Mouse (Mus musculus) heart, postnatal 0 days (tissue): ENCODE results near the gene Shroom2. TPM values are rescaled to one million over a fixed set of nuclear protein-coding genes. Genes with fewer than 3 reads are reported as not detected.
A peak's percentile ranks its signal among the peaks of the same experiment; 100 is the strongest.
"Not testable (repeated sequence)": the region's sequence is repeated elsewhere in the genome, so short reads cannot be mapped to it uniquely, and the experiment has no call there.

Experiments
- ATAC-seq: fragments of 200-750 bp; cut with Nextera tagmentation; 2 replicates; pipeline ENCODE4 v1.8.0; 2017; ENCODE audit warnings: low read depth, moderate number of reproducible peaks, moderate library complexity; ENCODE audit not compliant: insufficient read depth
- DNase-seq: peaks from one replicate; pipeline ENCODE4 v3.0.0-alpha.2; 2016; ENCODE audit warnings: low spot score
- H3K27ac ChIP-seq: fragments of 300-500 bp; sonication (generic); 2 replicates; pipeline ENCODE4 v1.5.1; 2014; ENCODE audit warnings: low read depth, mild to moderate bottlenecking
- H3K27me3 ChIP-seq: fragments of 300-500 bp; sonication (generic); 2 replicates; pipeline ENCODE4 v1.6.1; 2014; ENCODE audit warnings: low read length, mixed read lengths; ENCODE audit not compliant: control insufficient read depth, insufficient read depth
- H3K36me3 ChIP-seq: fragments of 300-500 bp; sonication (generic); replicated peaks from 2 replicates; pipeline ENCODE4 v1.6.1; 2014; ENCODE audit warnings: low read length, mixed read lengths; ENCODE audit not compliant: control insufficient read depth, insufficient read depth
- H3K4me1 ChIP-seq: fragments of 300-500 bp; sonication (generic); 2 replicates; pipeline ENCODE4 v1.6.1; 2014; ENCODE audit warnings: antibody characterized with exemption; ENCODE audit not compliant: control insufficient read depth, insufficient read depth
- H3K4me2 ChIP-seq: fragments of 300-500 bp; sonication (generic); 2 replicates; pipeline ENCODE4 v1.6.1; 2014; ENCODE audit warnings: low read depth, mild to moderate bottlenecking, low read length, moderate library complexity
- H3K4me3 ChIP-seq: fragments of 300-500 bp; sonication (generic); 2 replicates; pipeline ENCODE4 v1.5.1; 2014; ENCODE audit warnings: low read depth, low read length
- H3K9ac ChIP-seq: fragments of 300-500 bp; sonication (generic); replicated peaks from 2 replicates; pipeline ENCODE4 v1.6.1; 2014; ENCODE audit warnings: low read depth, low read length, mixed read lengths
- H3K9me3 ChIP-seq: fragments of 300-500 bp; sonication (generic); replicated peaks from 2 replicates; pipeline ENCODE4 v1.6.1; 2016; ENCODE audit warnings: low read length; ENCODE audit not compliant: control insufficient read depth
- CTCF ChIP-seq: IDR thresholded peaks from 2 replicates; pipeline ENCODE4 v1.5.1; 2016; ENCODE audit warnings: antibody characterized with exemption, control low read depth, low read depth
- EP300 ChIP-seq: IDR thresholded peaks from 2 replicates; pipeline ENCODE4 v1.6.1; 2016; ENCODE audit warnings: antibody characterized with exemption, low read depth
- WGBS: fragments of 180-500 bp; shearing (Covaris S2); extraction: QIAGEN DNeasy Blood & Tissue Kit; methylation state at CpG from one replicate; pipeline ENCODE4 v1.1.7; 2014; 5-methylcytosine and 5-hydroxymethylcytosine counted together
- polyA plus RNA-seq: library from polyadenylated mRNA; unstranded; fragments of >200 nt; fragmentation: Nextera tagmentation; extraction: Ambion mirVana; gene quantifications from 2 replicates; pipeline ENCODE4 v1.2.1, GENCODE M21; 2015
- total RNA-seq: library from RNA; depleted of rRNA; stranded (reverse); fragments of >200 nt; gene quantifications from 2 replicates; pipeline ENCODE4 v1.2.3, GENCODE M21; 2014; ENCODE audit warnings: low replicate concordance

The Shroom2 gene
- total and polyA plus RNA-seq, 2 experiments from 2014 or later = 2.0 to 13.5 TPM

- no peak overlapping the region for H3K4me3 ChIP-seq
- no peak overlapping the region for H3K9ac ChIP-seq
- no peaks in the 10 kb centered on the region for H3K9me3 ChIP-seq
- DNase-seq (no peak), ATAC-seq (no peak)
- H3K4me2 ChIP-seq = no peak overlapping the region
- no peaks in the 10 kb centered on the region for H3K27me3 ChIP-seq
- TF ChIP-seq EP300 = no peak
- TF ChIP-seq CTCF = no peak
- H3K4me1 ChIP-seq = no peaks in the 10 kb centered on the region; the same call in 1 of the 2 replicates
- no peak overlapping the region for H3K27ac ChIP-seq
- H3K36me3 ChIP-seq = no peaks in the 10 kb centered on the region
Observed at GRCm38 (mm10) chrX:152735283-152735682, 34.0 kb downstream of the Shroom2 start.

DNA sequence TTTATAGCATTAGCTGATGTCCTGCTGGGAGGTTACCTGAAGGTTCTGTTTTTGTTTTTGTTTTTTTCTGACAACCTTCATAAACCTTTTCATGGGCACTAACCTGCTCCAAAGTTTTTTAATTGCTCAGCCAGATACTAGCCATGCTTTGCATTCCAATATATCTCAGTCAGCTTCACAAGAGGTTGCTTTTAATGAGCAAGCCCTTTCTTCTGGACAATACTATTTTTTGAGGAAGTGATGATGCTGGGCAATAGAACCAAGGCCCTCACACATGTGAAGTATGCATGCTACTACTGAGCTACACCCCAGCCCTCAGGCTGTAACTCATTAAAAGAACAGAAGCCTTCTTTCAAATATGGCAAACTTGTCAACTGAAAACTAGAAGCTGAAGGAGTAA lies 52.6 kb downstream of the Shroom2 start:
- no peak overlapping the region for H3K27ac ChIP-seq
- H3K9ac ChIP-seq = no peak overlapping the region
- H3K9me3 ChIP-seq = no peaks in the 10 kb centered on the region
- H3K4me1 ChIP-seq = no peaks in the 10 kb centered on the region
- no peak overlapping the region for H3K4me3 ChIP-seq
- no peak for TF ChIP-seq EP300
- TF ChIP-seq CTCF = no peak
- DNase-seq = no peak
- H3K36me3 ChIP-seq = no peaks in the 10 kb centered on the region
- H3K4me2 ChIP-seq = no peak overlapping the region
- ATAC-seq = no peak
- no peaks in the 10 kb centered on the region for H3K27me3 ChIP-seq

DNA sequence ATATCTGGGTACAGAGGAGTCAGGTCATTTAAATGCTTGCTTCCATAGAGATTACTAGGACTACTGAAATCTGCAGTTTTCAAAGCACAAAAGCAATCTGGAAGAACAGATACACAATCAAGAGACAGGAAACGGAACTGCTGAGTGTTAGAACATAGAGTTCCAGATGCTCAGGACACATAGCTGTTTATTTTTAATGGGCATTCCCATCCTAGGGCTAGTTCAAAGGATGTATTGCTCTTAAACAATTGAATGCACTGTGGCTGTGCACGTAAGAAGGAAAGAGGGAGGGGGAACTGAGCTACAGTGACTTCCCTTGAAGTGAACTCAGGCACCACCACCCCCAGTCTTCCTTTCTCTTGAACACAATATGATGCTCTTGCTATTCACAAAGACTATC lies 58.5 kb downstream of the Shroom2 start:
- peak; percentile 47 for ATAC-seq
- H3K27ac ChIP-seq = 0 out of 2 replicates have a peak overlapping the region, but pooled peaks have one; percentile 30
- DNase-seq, H3K9me3 ChIP-seq, H3K4me1 ChIP-seq, H3K4me2 ChIP-seq, H3K9ac ChIP-seq, H3K36me3 ChIP-seq, H3K4me3 ChIP-seq, H3K27me3 ChIP-seq: not testable (repeated sequence)
- 51% methylated on average over 2 of the region's 2 CpGs for WGBS
- TF ChIP-seq EP300 = 0 out of 2 replicates have a peak, but pooled peaks have one; percentile 53

GRCm38 (mm10) chrX:152708359-152708758 lies 60.9 kb downstream of the Shroom2 start:
- Histone ChIP-seq H3K4me1 (no peaks in the 10 kb centered on the region), H3K4me3 (no peak overlapping the region), H3K27me3 (no peaks in the 10 kb centered on the region), H3K9me3 (no peaks in the 10 kb centered on the region), H3K4me2 (no peak overlapping the region), H3K27ac (peak overlapping the region; percentile 20; the same call in 1 of the 2 replicates), H3K36me3 (no peaks in the 10 kb centered on the region), H3K9ac (no peak overlapping the region)
- ATAC-seq = no peak
- no peak for TF ChIP-seq CTCF
- TF ChIP-seq EP300 = no peak
- no peak for DNase-seq
- 45% methylated on average over 4 of the region's 4 CpGs for WGBS

DNA sequence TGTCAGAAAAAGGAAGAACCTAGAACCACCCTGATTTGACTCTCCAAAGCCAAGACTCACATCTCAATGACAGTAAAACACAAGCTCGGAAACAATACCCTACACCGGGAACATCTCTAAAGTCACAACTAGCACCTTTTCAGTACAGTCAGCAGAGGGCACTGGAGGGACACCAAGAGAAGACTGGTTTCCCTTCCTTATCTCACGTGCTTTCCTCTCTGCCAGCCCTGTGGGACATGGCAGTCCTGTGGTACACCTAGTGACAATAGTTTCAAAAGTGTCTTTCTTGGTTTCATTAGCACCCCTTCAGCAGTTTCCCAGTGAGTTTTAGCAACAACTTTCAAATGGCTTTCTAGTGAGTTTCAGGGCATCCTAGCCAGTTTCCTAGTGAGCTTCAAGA lies 63.9 kb downstream of the Shroom2 start:
- H3K4me2 ChIP-seq = no peak overlapping the region
- peak; percentile 75 for TF ChIP-seq CTCF
- TF ChIP-seq EP300 = no peak
- H3K27ac ChIP-seq = no peak overlapping the region
- H3K4me1 ChIP-seq = no peaks in the 10 kb centered on the region
- WGBS = 24% methylated on average over 3 of the region's 3 CpGs
- no peaks in the 10 kb centered on the region for H3K9me3 ChIP-seq
- ATAC-seq = 0 out of 2 replicates have a peak, but pooled peaks have one; percentile 62
- no peak overlapping the region for H3K4me3 ChIP-seq
- no peaks in the 10 kb centered on the region for H3K36me3 ChIP-seq
- peak; percentile 74 for DNase-seq
- H3K27me3 ChIP-seq = no peaks in the 10 kb centered on the region
- no peak overlapping the region for H3K9ac ChIP-seq

GRCm38 (mm10) chrX:152703624-152704023 lies 65.6 kb downstream of the Shroom2 start:
- H3K9ac ChIP-seq = no peak overlapping the region
- WGBS = 30% methylated on average over 1 of the region's 1 CpGs
- no peak for DNase-seq

More at GRCm38 (mm10) chrX:152703624-152704023, 65.6 kb downstream of the Shroom2 start:
- no peak overlapping the region for H3K27ac ChIP-seq
- H3K9me3 ChIP-seq = no peaks in the 10 kb centered on the region
- no peaks in the 10 kb centered on the region for H3K27me3 ChIP-seq
- no peak for TF ChIP-seq EP300
- TF ChIP-seq CTCF = no peak
- H3K36me3 ChIP-seq = no peaks in the 10 kb centered on the region
- no peaks in the 10 kb centered on the region for H3K4me1 ChIP-seq
- ATAC-seq = no peak
- no peak overlapping the region for H3K4me3 ChIP-seq
- no peak overlapping the region for H3K4me2 ChIP-seq
